Mouse (Mus musculus) embryo, embryonic 10 days (tissue): ENCODE data around the gene Gm13420.

Experiments
- DNase-seq: peaks from one replicate; pipeline ENCODE4 v3.0.0-alpha.2; 2015; ENCODE audit warnings: low spot score

Gm13420 gene

GRCm38 (mm10) chr2:29700898-29701297 is 50.6 kb downstream of the Gm13420 start:
- no peak for DNase-seq

- no peak for DNase-seq
These were observed 52.8 kb downstream of the Gm13420 start for GRCm38 (mm10) chr2:29698421-29699290.

GRCm38 (mm10) chr2:29696207-29696800 is 55.2 kb downstream of the Gm13420 start:
- no peak for DNase-seq
